Mouse (Mus musculus): ENCODE data around the gene Klhl6.

DNA sequence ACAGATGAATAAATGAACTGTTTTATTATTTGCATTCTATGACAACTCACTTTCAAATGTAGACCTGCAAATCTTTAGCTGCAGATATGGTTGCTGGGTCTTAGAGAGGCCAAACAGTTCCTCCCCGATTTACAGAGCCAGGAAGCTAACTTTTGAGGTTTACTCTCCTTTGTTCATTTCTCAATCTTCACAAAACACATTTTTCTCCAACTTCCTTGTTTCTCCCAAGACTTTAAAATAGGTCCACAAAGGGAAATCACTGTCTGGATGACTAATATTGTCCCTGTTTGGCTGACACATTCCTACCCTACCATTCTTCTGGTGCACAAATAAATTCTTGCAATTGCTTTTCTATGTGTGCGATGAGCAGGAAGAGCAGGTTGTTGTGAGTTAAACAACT lies 3.1 kb downstream of the Klhl6 start:
- TF ChIP-seq EP300 (IDR thresholded peaks at IDR 0.05; ENCODE audit: insufficient read depth, low read depth, low read length) (no peak), CTCF (IDR thresholded peaks at IDR 0.05; ENCODE audit: low read depth, low read length) (no peak)

All from ES-Bruce4 (cell line).